ENCODE assay signal across 9 mouse cellular contexts in genomic region chr16:92019141-92020118, GRCm38 (mm10). TPM values are rescaled to one million over a fixed set of nuclear protein-coding genes. Genes with fewer than 3 reads are reported as not detected.
DNase-seq lines count a peak whose midpoint lies in the region; ATAC-seq lines count a peak whose summit lies in the region.
"Had no signal": no experiment of that assay in that cellular context is flagged by ENCODE, and none has a peak within 500 bp of the region (broad histone marks: within the 10 kb centered on the region; RNA-seq: fewer than 3 reads in every experiment).

No protein-coding gene starts in this region.

- H3K27ac ChIP-seq in embryonic facial prominence, embryonic 10.5 days (replicated peaks): peak overlapping the region; percentile 76
- H3K27ac ChIP-seq in heart, embryonic 14.5 days (replicated peaks in 1 of 2; ENCODE audit: control insufficient read depth in 1 of 2, insufficient read depth in 1 of 2, low read depth in 2 of 2, low read length in 2 of 2): peak overlapping the region; percentile 72 to 74
- H3K27ac ChIP-seq in kidney, embryonic 16.5 days (ENCODE audit: low read length): peak overlapping the region; percentile 84
- no peak overlapping the region for H3K27ac ChIP-seq in liver, embryonic 15.5 days (replicated peaks)

- H3K4me1 ChIP-seq in embryonic facial prominence, embryonic 10.5 days: peaks cover 35% of the 10 kb centered on the region
- peaks cover 24 to 31% of the 10 kb centered on the region in 2 experiments for H3K4me1 ChIP-seq in heart, embryonic 14.5 days (ENCODE audit: control insufficient read depth in 2 of 2, insufficient read depth in 2 of 2, low read length in 2 of 2)
- H3K4me1 ChIP-seq in kidney, embryonic 16.5 days (ENCODE audit: insufficient read depth, low read length): peaks cover 19% of the 10 kb centered on the region
- no peaks in the 10 kb centered on the region for H3K4me1 ChIP-seq in liver, embryonic 15.5 days (replicated peaks)

- peak overlapping the region; percentile 75 for H3K9ac ChIP-seq in heart, embryonic 14.5 days (ENCODE audit: low read length)
- H3K9ac ChIP-seq in kidney, embryonic 16.5 days (replicated peaks; ENCODE audit: low read length): peak overlapping the region; percentile 58
- H3K9ac ChIP-seq in liver, embryonic 15.5 days: no peak overlapping the region

- peak overlapping the region; percentile 77 for H3K4me2 ChIP-seq in heart, embryonic 14.5 days (ENCODE audit: low read length)
- H3K4me2 ChIP-seq in kidney, embryonic 16.5 days (replicated peaks; ENCODE audit: low read depth, low read length): peak overlapping the region; percentile 51
- peak overlapping the region; percentile 53 for H3K4me2 ChIP-seq in liver, embryonic 15.5 days

- peak; percentile 38 for DNase-seq in right cerebral cortex, adult 18-20 months
- no peak for DNase-seq in right cerebral cortex, postnatal 36 days (ENCODE audit: low spot score in 2 of 2)
- peak; percentile 71 for DNase-seq in embryonic facial prominence, embryonic 10.5 days (ENCODE audit: low spot score)
- peak; percentile 58 for DNase-seq in neural tube, embryonic 10.5 days (ENCODE audit: extremely low spot score, low spot score)
- DNase-seq in thymus, postnatal 0 days (ENCODE audit: low spot score): peak; percentile 68

- H3K4me3 ChIP-seq in embryonic facial prominence, embryonic 10.5 days: peak overlapping the region; percentile 48
- H3K4me3 ChIP-seq in heart, embryonic 14.5 days (ENCODE audit: control insufficient read depth in 1 of 2, insufficient read depth in 1 of 2, low read depth in 1 of 2, low read length in 2 of 2): peak overlapping the region; percentile 42 to 57
- H3K4me3 ChIP-seq in kidney, embryonic 16.5 days (ENCODE audit: low read length): peak overlapping the region; percentile 37
- H3K4me3 ChIP-seq in liver, embryonic 15.5 days (replicated peaks): peak overlapping the region; percentile 26

- WGBS in embryonic facial prominence, embryonic 10.5 days: 9% methylated on average over 26 of the region's 26 CpGs
- 7% methylated on average over 26 of the region's 26 CpGs for WGBS in heart, embryonic 14.5 days
- WGBS in kidney, embryonic 16.5 days: 7% methylated on average over 26 of the region's 26 CpGs
- 6% methylated on average over 26 of the region's 26 CpGs for WGBS in liver, embryonic 15.5 days (ENCODE audit: insufficient replicate concordance)

- no peaks in the 10 kb centered on the region for H3K36me3 ChIP-seq in embryonic facial prominence, embryonic 10.5 days (replicated peaks)
- no peaks in the 10 kb centered on the region for H3K36me3 ChIP-seq in heart, embryonic 14.5 days (ENCODE audit: control insufficient read depth, insufficient read depth, low read length)
- H3K36me3 ChIP-seq in kidney, embryonic 16.5 days (ENCODE audit: insufficient read depth, low read length): no peaks in the 10 kb centered on the region
- no peaks in the 10 kb centered on the region for H3K36me3 ChIP-seq in liver, embryonic 15.5 days (replicated peaks)

- ATAC-seq in heart, embryonic 14.5 days (ENCODE audit: insufficient number of reproducible peaks, insufficient read depth, low FRiP score, low read depth): no peak
- peak; percentile 49; the same call in 1 of the 2 replicates for ATAC-seq in kidney, embryonic 16.5 days (ENCODE audit: low FRiP score, low TSS enrichment)
- no peak for ATAC-seq in liver, embryonic 15.5 days (ENCODE audit: insufficient read depth)
- ATAC-seq: Patski had no signal

- no peaks in the 10 kb centered on the region for H3K27me3 ChIP-seq in embryonic facial prominence, embryonic 10.5 days (replicated peaks; ENCODE audit: low read depth, poor library complexity, severe bottlenecking)
- no peaks in the 10 kb centered on the region for H3K27me3 ChIP-seq in heart, embryonic 14.5 days (ENCODE audit: control insufficient read depth, insufficient read depth, low read length)
- no peaks in the 10 kb centered on the region for H3K27me3 ChIP-seq in kidney, embryonic 16.5 days (ENCODE audit: insufficient read depth, low read length)
- H3K27me3 ChIP-seq in liver, embryonic 15.5 days: peaks cover 5% of the 10 kb centered on the region; the same call in 1 of the 2 replicates
- H3K27me3 ChIP-seq: Patski had no signal

- no peaks in the 10 kb centered on the region for H3K9me3 ChIP-seq in embryonic facial prominence, embryonic 10.5 days
- H3K9me3 ChIP-seq in heart, embryonic 14.5 days (ENCODE audit: control insufficient read depth, low read length): no peaks in the 10 kb centered on the region
- no peaks in the 10 kb centered on the region for H3K9me3 ChIP-seq in kidney, embryonic 16.5 days (ENCODE audit: low read length)
- no peaks in the 10 kb centered on the region for H3K9me3 ChIP-seq in liver, embryonic 15.5 days (replicated peaks)

RNA-seq across cellular contexts. Expression of gene Mrps6, which starts 38.6 kb away (rescaled TPM):
- 127 and 129 TPM in 2 replicates for polyA plus RNA-seq in embryonic facial prominence, embryonic 10.5 days (2016; fragmentation: Nextera tagmentation; extraction: Ambion mirVana)
- 135 and 149 TPM in 2 replicates for polyA plus RNA-seq in heart, embryonic 14.5 days (2014; fragmentation: Nextera tagmentation; extraction: Ambion mirVana)
- polyA plus RNA-seq in kidney, embryonic 16.5 days (2015; fragmentation: Nextera tagmentation; extraction: Ambion mirVana): 164 and 165 TPM in 2 replicates
- polyA plus RNA-seq in liver, embryonic 15.5 days (2015; fragmentation: Nextera tagmentation; extraction: Ambion mirVana): 30.1 and 32.8 TPM in 2 replicates
- polyA plus RNA-seq in thymus, postnatal 0 days (2015; fragmentation: Nextera tagmentation; extraction: Ambion mirVana): 119 and 133 TPM in 2 replicates

RNA-seq across cellular contexts. Expression of gene Gm49711, which starts 38.7 kb away (rescaled TPM):
- 0.28 TPM in 1 of 2 replicates, not detected in the other for polyA plus RNA-seq in embryonic facial prominence, embryonic 10.5 days (2016; fragmentation: Nextera tagmentation; extraction: Ambion mirVana)
- not detected in 2 replicates for polyA plus RNA-seq in heart, embryonic 14.5 days (2014; fragmentation: Nextera tagmentation; extraction: Ambion mirVana)
- 0.15 TPM in 1 of 2 replicates, not detected in the other for polyA plus RNA-seq in kidney, embryonic 16.5 days (2015; fragmentation: Nextera tagmentation; extraction: Ambion mirVana)
- not detected in 2 replicates for polyA plus RNA-seq in liver, embryonic 15.5 days (2015; fragmentation: Nextera tagmentation; extraction: Ambion mirVana)
- not detected in 2 replicates for polyA plus RNA-seq in thymus, postnatal 0 days (2015; fragmentation: Nextera tagmentation; extraction: Ambion mirVana)

RNA-seq across cellular contexts. Expression of gene Slc5a3, which starts 38.7 kb away (rescaled TPM):
- 11.6 and 12.7 TPM in 2 replicates for polyA plus RNA-seq in embryonic facial prominence, embryonic 10.5 days (2016; fragmentation: Nextera tagmentation; extraction: Ambion mirVana)
- polyA plus RNA-seq in heart, embryonic 14.5 days (2014; fragmentation: Nextera tagmentation; extraction: Ambion mirVana): 5.7 and 6.1 TPM in 2 replicates
- 11.2 and 13.1 TPM in 2 replicates for polyA plus RNA-seq in kidney, embryonic 16.5 days (2015; fragmentation: Nextera tagmentation; extraction: Ambion mirVana)
- polyA plus RNA-seq in liver, embryonic 15.5 days (2015; fragmentation: Nextera tagmentation; extraction: Ambion mirVana): 0.85 and 1.1 TPM in 2 replicates
- polyA plus RNA-seq in thymus, postnatal 0 days (2015; fragmentation: Nextera tagmentation; extraction: Ambion mirVana): 1.5 and 2.4 TPM in 2 replicates

Comparison
In these comparisons a context has a peak if more than half of its experiments do, and no peak if none do; other contexts are left out.
1. DNase-seq: peak in right cerebral cortex, adult 18-20 months (single experiment), embryonic facial prominence, embryonic 10.5 days (single experiment), neural tube, embryonic 10.5 days (single experiment) and thymus, postnatal 0 days (single experiment); none in right cerebral cortex, postnatal 36 days (0 of 2).
2. Peak in every context shown above with its lines, with median percentiles within 50 percentile points of each other: H3K4me3 ChIP-seq and H3K4me2 ChIP-seq.